Mouse (Mus musculus): ENCODE results near the gene Ralgapa1. TPM values are rescaled to one million over a fixed set of nuclear protein-coding genes. Genes with fewer than 3 reads are reported as not detected.
A peak's percentile ranks its signal among the peaks of the same experiment; 100 is the strongest.

Ralgapa1 gene
- polyA plus RNA-seq, 1 experiment from 2014 or later = 28.4 TPM

- ATAC-seq (ENCODE audit: low FRiP score) = no peak
- no peaks in the 10 kb centered on the region for H3K27me3 ChIP-seq
- WGBS = 86% methylated on average over 8 of the region's 8 CpGs
Measured at GRCm38 (mm10) chr12:55834891-55835290, 13.9 kb upstream of the Ralgapa1 start.

GRCm38 (mm10) chr12:55833906-55834625 lies 13.1 kb upstream of the Ralgapa1 start:
- 69% methylated on average over 9 of the region's 9 CpGs for WGBS
- no peak overlapping the region for H3K27ac ChIP-seq
- H3K4me2 ChIP-seq (replicated peaks) = no peak overlapping the region
- H3K36me3 ChIP-seq = no peaks in the 10 kb centered on the region
- no peak for ATAC-seq (ENCODE audit: low FRiP score)
- no peaks in the 10 kb centered on the region for H3K27me3 ChIP-seq
- H3K4me1 ChIP-seq = peaks cover 8% of the 10 kb centered on the region
- no peaks in the 10 kb centered on the region for H3K9me3 ChIP-seq (replicated peaks)
- H3K4me3 ChIP-seq = no peak overlapping the region
- H3K9ac ChIP-seq = no peak overlapping the region

More at GRCm38 (mm10) chr12:55834891-55835290, 13.9 kb upstream of the Ralgapa1 start:
- H3K4me3 ChIP-seq = no peak overlapping the region
- no peak overlapping the region for H3K27ac ChIP-seq
- H3K9ac ChIP-seq = no peak overlapping the region
- H3K4me2 ChIP-seq (replicated peaks) = no peak overlapping the region
- H3K4me1 ChIP-seq = peaks cover 8% of the 10 kb centered on the region
- H3K9me3 ChIP-seq (replicated peaks) = no peaks in the 10 kb centered on the region
- no peaks in the 10 kb centered on the region for H3K36me3 ChIP-seq

GRCm38 (mm10) chr12:55832961-55833360 lies 12.0 kb upstream of the Ralgapa1 start:
- no peak overlapping the region for H3K27ac ChIP-seq
- H3K36me3 ChIP-seq = no peaks in the 10 kb centered on the region
- H3K27me3 ChIP-seq = no peaks in the 10 kb centered on the region
- H3K4me1 ChIP-seq = peaks cover 8% of the 10 kb centered on the region
- H3K4me3 ChIP-seq = no peak overlapping the region
- H3K9me3 ChIP-seq (replicated peaks) = no peaks in the 10 kb centered on the region
- no peak overlapping the region for H3K9ac ChIP-seq
- no peak overlapping the region for H3K4me2 ChIP-seq (replicated peaks)
- ATAC-seq (ENCODE audit: low FRiP score) = no peak

- Histone ChIP-seq H3K27me3 (no peaks in the 10 kb centered on the region), H3K4me3 (no peak overlapping the region), H3K4me1 (no peaks in the 10 kb centered on the region), H3K9ac (no peak overlapping the region), H3K36me3 (no peaks in the 10 kb centered on the region), H3K9me3 (replicated peaks) (no peaks in the 10 kb centered on the region), H3K27ac (no peak overlapping the region), H3K4me2 (replicated peaks) (no peak overlapping the region)
- WGBS = 15% methylated on average over 2 of the region's 2 CpGs
- no peak for ATAC-seq (ENCODE audit: low FRiP score)
Measured at GRCm38 (mm10) chr12:55831101-55831500, 10.1 kb upstream of the Ralgapa1 start.

- WGBS = 89% methylated on average over 2 of the region's 2 CpGs
- no peak overlapping the region for H3K27ac ChIP-seq
- no peak for ATAC-seq (ENCODE audit: low FRiP score)
- H3K9me3 ChIP-seq (replicated peaks) = no peaks in the 10 kb centered on the region
- H3K27me3 ChIP-seq = no peaks in the 10 kb centered on the region
- no peak overlapping the region for H3K4me3 ChIP-seq
- H3K36me3 ChIP-seq = no peaks in the 10 kb centered on the region
- H3K4me1 ChIP-seq = no peaks in the 10 kb centered on the region
- H3K4me2 ChIP-seq (replicated peaks) = no peak overlapping the region
- no peak overlapping the region for H3K9ac ChIP-seq
Measured at GRCm38 (mm10) chr12:55825537-55825936, 4.6 kb upstream of the Ralgapa1 start.

- Histone ChIP-seq H3K9me3 (replicated peaks) (no peaks in the 10 kb centered on the region), H3K9ac (no peak overlapping the region), H3K4me3 (no peak overlapping the region), H3K4me2 (replicated peaks) (no peak overlapping the region), H3K36me3 (no peaks in the 10 kb centered on the region), H3K27me3 (no peaks in the 10 kb centered on the region), H3K27ac (no peak overlapping the region), H3K4me1 (peaks cover 5% of the 10 kb centered on the region)
- no peak for ATAC-seq (ENCODE audit: low FRiP score)
- WGBS = 87% methylated on average over 6 of the region's 6 CpGs
Measured at GRCm38 (mm10) chr12:55824027-55824426, 3.1 kb upstream of the Ralgapa1 start.

GRCm38 (mm10) chr12:55820119-55820660 lies 777 bp downstream of the Ralgapa1 start:
- ATAC-seq (ENCODE audit: low FRiP score) = peak; percentile 67
- H3K27me3 ChIP-seq = no peaks in the 10 kb centered on the region
- H3K4me3 ChIP-seq = peak overlapping the region; percentile 87
- H3K9me3 ChIP-seq (replicated peaks) = no peaks in the 10 kb centered on the region
- WGBS = 1% methylated on average over 35 of the region's 35 CpGs
- peak overlapping the region; percentile 73 for H3K4me2 ChIP-seq (replicated peaks)
- no peaks in the 10 kb centered on the region for H3K36me3 ChIP-seq
- H3K9ac ChIP-seq = peak overlapping the region; percentile 91
- peak overlapping the region; percentile 97 for H3K27ac ChIP-seq
- peaks cover 7% of the 10 kb centered on the region for H3K4me1 ChIP-seq

GRCm38 (mm10) chr12:55816488-55816887 lies 4.5 kb downstream of the Ralgapa1 start:
- Histone ChIP-seq H3K9me3 (replicated peaks) (no peaks in the 10 kb centered on the region), H3K4me2 (replicated peaks) (no peak overlapping the region), H3K27me3 (no peaks in the 10 kb centered on the region), H3K4me1 (peaks cover 7% of the 10 kb centered on the region), H3K4me3 (no peak overlapping the region), H3K36me3 (no peaks in the 10 kb centered on the region), H3K9ac (no peak overlapping the region), H3K27ac (no peak overlapping the region)
- 96% methylated on average over 5 of the region's 5 CpGs for WGBS
- ATAC-seq (ENCODE audit: low FRiP score) = no peak

- no peak for ATAC-seq (ENCODE audit: low FRiP score)
- Histone ChIP-seq H3K9ac (no peak overlapping the region), H3K36me3 (no peaks in the 10 kb centered on the region), H3K27me3 (no peaks in the 10 kb centered on the region), H3K27ac (no peak overlapping the region), H3K4me3 (no peak overlapping the region), H3K4me2 (replicated peaks) (no peak overlapping the region), H3K9me3 (replicated peaks) (no peaks in the 10 kb centered on the region), H3K4me1 (no peaks in the 10 kb centered on the region)
- 67% methylated on average over 3 of the region's 3 CpGs for WGBS
Measured at GRCm38 (mm10) chr12:55805035-55805434, 15.9 kb downstream of the Ralgapa1 start.

GRCm38 (mm10) chr12:55801131-55801530 lies 19.8 kb downstream of the Ralgapa1 start:
- ATAC-seq (ENCODE audit: low FRiP score) = no peak

GRCm38 (mm10) chr12:55800144-55800543 lies 20.8 kb downstream of the Ralgapa1 start:
- no peak for ATAC-seq (ENCODE audit: low FRiP score)
- no peak overlapping the region for H3K27ac ChIP-seq
- no peak overlapping the region for H3K4me3 ChIP-seq
- no peak overlapping the region for H3K4me2 ChIP-seq (replicated peaks)
- WGBS = 91% methylated on average over 5 of the region's 5 CpGs
- no peaks in the 10 kb centered on the region for H3K4me1 ChIP-seq
- H3K36me3 ChIP-seq = no peaks in the 10 kb centered on the region
- no peak overlapping the region for H3K9ac ChIP-seq
- no peaks in the 10 kb centered on the region for H3K27me3 ChIP-seq
- no peaks in the 10 kb centered on the region for H3K9me3 ChIP-seq (replicated peaks)

More at GRCm38 (mm10) chr12:55801131-55801530, 19.8 kb downstream of the Ralgapa1 start:
- Histone ChIP-seq H3K4me2 (replicated peaks) (no peak overlapping the region), H3K27me3 (no peaks in the 10 kb centered on the region), H3K27ac (no peak overlapping the region), H3K9ac (no peak overlapping the region), H3K4me3 (no peak overlapping the region), H3K36me3 (no peaks in the 10 kb centered on the region), H3K4me1 (no peaks in the 10 kb centered on the region), H3K9me3 (replicated peaks) (no peaks in the 10 kb centered on the region)
- 91% methylated on average over 4 of the region's 4 CpGs for WGBS

- Histone ChIP-seq H3K9me3 (replicated peaks) (no peaks in the 10 kb centered on the region), H3K9ac (no peak overlapping the region), H3K4me2 (replicated peaks) (no peak overlapping the region), H3K4me3 (no peak overlapping the region), H3K36me3 (no peaks in the 10 kb centered on the region), H3K4me1 (no peaks in the 10 kb centered on the region), H3K27ac (no peak overlapping the region), H3K27me3 (no peaks in the 10 kb centered on the region)
- WGBS = 89% methylated on average over 4 of the region's 4 CpGs
- ATAC-seq (ENCODE audit: low FRiP score) = no peak
Measured at GRCm38 (mm10) chr12:55798745-55799144, 22.2 kb downstream of the Ralgapa1 start.

- 88% methylated on average over 3 of the region's 3 CpGs for WGBS
- ATAC-seq (ENCODE audit: low FRiP score) = no peak
Measured at GRCm38 (mm10) chr12:55797103-55797502, 23.9 kb downstream of the Ralgapa1 start.

More at GRCm38 (mm10) chr12:55797103-55797502, 23.9 kb downstream of the Ralgapa1 start:
- Histone ChIP-seq H3K4me2 (replicated peaks) (no peak overlapping the region), H3K9ac (no peak overlapping the region), H3K9me3 (replicated peaks) (no peaks in the 10 kb centered on the region), H3K27me3 (no peaks in the 10 kb centered on the region), H3K4me3 (no peak overlapping the region), H3K4me1 (no peaks in the 10 kb centered on the region), H3K36me3 (no peaks in the 10 kb centered on the region), H3K27ac (no peak overlapping the region)
